Mouse (Mus musculus) embryonic fibroblast, embryonic 13.5 days (primary cell): ENCODE measurements around the gene Ino80.

Experiments used
- CTCF ChIP-seq: IDR thresholded peaks from 2 replicates; pipeline ENCODE4 v1.5.1; 2011; ENCODE audit warnings: mild to moderate bottlenecking, control low read depth, low read length, moderate library complexity, borderline replicate concordance; ENCODE audit not compliant: insufficient read depth
- POLR2A ChIP-seq: IDR thresholded peaks from 2 replicates; pipeline ENCODE4 v1.6.1; 2011; ENCODE audit warnings: low read depth, mild to moderate bottlenecking, control low read depth, low read length, moderate library complexity

GRCm38 (mm10) chr2:119327102-119327480, 150.4 kb downstream of the Ino80 start:
- TF ChIP-seq CTCF (peak; percentile 45; the same call in 1 of the 2 replicates), POLR2A (no peak)
